Mouse (Mus musculus): ENCODE measurements at regions not wholly inside any gene's neighbourhood (a gene's known extent, or its start where the extent isn't known, plus 50 kb on each side); places are given as distances from the start of the nearest gene placed in this dataset.

- no peak for TF ChIP-seq EP300 (IDR thresholded peaks at IDR 0.05)
- TF ChIP-seq CTCF (IDR thresholded peaks at IDR 0.05), result no peak
These were observed 176.1 kb downstream of the Atp6ap1l start for GRCm38 (mm10) chr13:90729078-90729477.

Measured in lung, postnatal 0 days (tissue).